Mouse (Mus musculus) bone marrow, adult 2 months (tissue): ENCODE measurements around the gene Rhot2. TPM values are rescaled to one million over a fixed set of nuclear protein-coding genes. Genes with fewer than 3 reads are reported as not detected.
"Not testable (repeated sequence)": the region's sequence is repeated elsewhere in the genome, so short reads cannot be mapped to it uniquely, and the experiment has no call there.

ENCODE experiments used
- H3K27ac ChIP-seq: fragments of 200-500 bp; 2 replicates; pipeline ENCODE4 v1.5.1; 2012; ENCODE audit warnings: low read depth, mild to moderate bottlenecking, control low read depth, inconsistent platforms, low read length; ENCODE audit not compliant: control insufficient read depth, poor library complexity, insufficient read depth
- H3K4me1 ChIP-seq: fragments of 200-500 bp; 2 replicates; pipeline ENCODE4 v1.6.1; 2011; ENCODE audit warnings: low read length; ENCODE audit not compliant: control insufficient read depth, insufficient read depth
- H3K4me3 ChIP-seq: fragments of 200-500 bp; replicated peaks from 2 replicates; pipeline ENCODE3; 2011; ENCODE audit warnings: mild to moderate bottlenecking, low read depth, low read length, control low read depth; ENCODE audit not compliant: control insufficient read depth
- CTCF ChIP-seq: fragments of 200-500 bp; IDR thresholded peaks from 2 replicates; pipeline ENCODE4 v1.5.1; 2011; ENCODE audit warnings: low read length, control low read depth; ENCODE audit not compliant: control insufficient read depth, insufficient read depth
- POLR2A ChIP-seq: fragments of 200-500 bp; IDR thresholded peaks from 2 replicates; pipeline ENCODE4 v1.6.1; 2011; ENCODE audit warnings: low read depth, mild to moderate bottlenecking, control low read depth, low read length, borderline replicate concordance; ENCODE audit not compliant: control insufficient read depth
- WGBS: fragments of 180-500 bp; shearing (Covaris S2); methylation state at CpG from one replicate; pipeline ENCODE4 v1.1.7; 2018; 5-methylcytosine and 5-hydroxymethylcytosine counted together
- polyA plus RNA-seq: library from polyadenylated mRNA; stranded (reverse); fragments of >200 nt; gene quantifications from 2 replicates; pipeline ENCODE4 v1.2.4, GENCODE M21; 2011; ENCODE audit warnings: low replicate concordance; ENCODE audit not compliant: missing spikeins, insufficient read depth, insufficient read length

The Rhot2 gene
- polyA plus RNA-seq, 1 experiment: 50.5 TPM

DNA sequence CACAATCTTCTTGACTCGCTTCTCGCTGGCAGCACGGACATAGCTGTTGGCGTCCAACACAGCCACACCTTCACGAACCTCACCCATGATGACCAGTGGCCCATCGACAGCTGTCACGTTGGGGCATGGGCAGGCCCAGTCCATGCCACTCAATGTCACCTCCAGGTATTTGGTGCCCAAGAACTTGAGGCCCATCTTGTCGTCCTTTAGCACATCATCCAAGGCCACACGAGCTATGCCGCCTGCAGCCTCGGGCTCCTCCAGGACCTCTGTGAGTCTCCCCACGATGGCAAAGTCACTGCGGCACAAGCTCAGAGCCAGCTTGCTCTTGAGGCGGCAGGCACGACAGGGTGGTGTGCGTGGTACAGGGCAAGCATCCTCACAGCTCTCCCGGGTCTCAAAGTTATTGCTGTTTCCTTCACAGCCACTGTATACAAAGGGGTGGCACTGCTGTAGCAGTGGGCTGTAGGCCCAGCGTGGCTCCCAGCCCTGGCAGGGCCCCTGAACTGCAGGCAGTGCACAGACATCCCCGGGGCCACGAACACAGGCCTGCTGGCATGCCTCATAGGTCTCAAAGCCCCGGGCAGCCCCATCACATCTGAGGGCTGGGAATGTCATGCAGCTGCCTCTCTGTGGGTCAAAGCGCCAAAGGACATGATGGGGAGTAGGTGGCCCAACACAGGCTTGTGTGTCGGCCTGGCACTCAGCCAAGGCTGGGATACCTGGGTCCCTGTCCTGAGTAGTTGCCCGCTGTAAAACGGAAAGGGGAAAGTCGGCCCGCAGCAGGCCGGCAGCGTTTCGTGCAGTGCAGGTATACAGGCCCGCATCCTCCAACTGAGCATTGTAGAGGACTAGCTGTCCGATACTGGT is 33.3 kb upstream of the Rhot2 start:
- TF ChIP-seq CTCF: no peak
- no peak for TF ChIP-seq POLR2A
- Histone ChIP-seq H3K4me3 (no peak overlapping the region), H3K4me1 (peaks cover 5% of the 10 kb centered on the region), H3K27ac (no peak overlapping the region)
- WGBS: 90% methylated on average over 32 of the region's 32 CpGs

DNA sequence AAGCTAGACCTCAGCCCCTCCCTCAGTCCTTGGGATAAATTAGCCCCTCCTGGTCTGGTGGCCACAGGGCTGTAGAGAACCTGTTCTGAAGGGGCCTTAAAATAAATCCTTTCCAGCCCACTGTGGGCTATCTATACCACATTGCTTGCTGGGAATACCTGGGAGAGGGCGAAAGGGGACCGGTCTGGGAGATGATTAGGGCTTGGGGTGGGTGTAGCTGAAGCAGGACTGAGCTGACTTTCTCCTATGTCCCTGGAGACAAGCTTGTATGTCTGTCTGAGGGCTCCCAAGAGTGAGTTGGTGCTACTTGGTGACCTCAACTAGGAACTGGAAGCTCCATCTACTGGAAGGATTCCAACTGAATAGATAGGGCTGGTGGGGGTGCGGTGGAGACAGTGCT is 32.4 kb upstream of the Rhot2 start:
- 79% methylated on average over 3 of the region's 3 CpGs for WGBS
- Histone ChIP-seq H3K4me3 (no peak overlapping the region), H3K27ac (no peak overlapping the region), H3K4me1 (peaks cover 5% of the 10 kb centered on the region)
- no peak for TF ChIP-seq CTCF
- no peak for TF ChIP-seq POLR2A

DNA sequence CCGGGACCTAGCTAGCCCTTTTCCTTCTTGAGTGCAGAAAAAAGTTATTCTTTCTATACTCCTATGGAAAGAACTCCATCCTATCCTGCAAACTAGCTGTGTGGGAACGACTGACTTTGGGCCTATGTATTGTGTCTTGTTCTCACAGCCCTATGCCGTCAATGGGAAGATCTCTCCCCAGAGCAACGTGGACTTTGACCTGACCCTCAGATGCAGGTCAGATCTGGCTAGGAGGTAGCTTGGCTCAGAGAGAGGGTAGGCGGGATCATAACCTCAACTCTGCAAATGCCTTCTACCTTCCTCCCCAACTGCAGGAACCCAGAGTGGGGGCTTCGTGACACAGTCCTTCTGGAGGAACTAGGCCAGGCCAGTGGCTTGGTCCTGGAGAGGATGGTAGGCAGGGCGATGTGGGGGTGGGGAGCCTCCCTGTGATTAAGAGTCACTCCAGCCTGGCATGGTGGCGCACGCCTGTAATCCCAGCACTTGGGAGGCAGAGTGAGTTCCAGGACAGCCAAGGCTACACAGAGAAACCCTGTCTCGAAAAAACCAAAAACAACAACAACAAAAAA is 31.8 kb upstream of the Rhot2 start:
- Histone ChIP-seq H3K4me1 (peaks cover 5% of the 10 kb centered on the region), H3K4me3 (peak overlapping the region; percentile 13), H3K27ac (no peak overlapping the region)
- WGBS: 70% methylated on average over 10 of the region's 10 CpGs
- TF ChIP-seq POLR2A (no peak), CTCF (no peak)

DNA sequence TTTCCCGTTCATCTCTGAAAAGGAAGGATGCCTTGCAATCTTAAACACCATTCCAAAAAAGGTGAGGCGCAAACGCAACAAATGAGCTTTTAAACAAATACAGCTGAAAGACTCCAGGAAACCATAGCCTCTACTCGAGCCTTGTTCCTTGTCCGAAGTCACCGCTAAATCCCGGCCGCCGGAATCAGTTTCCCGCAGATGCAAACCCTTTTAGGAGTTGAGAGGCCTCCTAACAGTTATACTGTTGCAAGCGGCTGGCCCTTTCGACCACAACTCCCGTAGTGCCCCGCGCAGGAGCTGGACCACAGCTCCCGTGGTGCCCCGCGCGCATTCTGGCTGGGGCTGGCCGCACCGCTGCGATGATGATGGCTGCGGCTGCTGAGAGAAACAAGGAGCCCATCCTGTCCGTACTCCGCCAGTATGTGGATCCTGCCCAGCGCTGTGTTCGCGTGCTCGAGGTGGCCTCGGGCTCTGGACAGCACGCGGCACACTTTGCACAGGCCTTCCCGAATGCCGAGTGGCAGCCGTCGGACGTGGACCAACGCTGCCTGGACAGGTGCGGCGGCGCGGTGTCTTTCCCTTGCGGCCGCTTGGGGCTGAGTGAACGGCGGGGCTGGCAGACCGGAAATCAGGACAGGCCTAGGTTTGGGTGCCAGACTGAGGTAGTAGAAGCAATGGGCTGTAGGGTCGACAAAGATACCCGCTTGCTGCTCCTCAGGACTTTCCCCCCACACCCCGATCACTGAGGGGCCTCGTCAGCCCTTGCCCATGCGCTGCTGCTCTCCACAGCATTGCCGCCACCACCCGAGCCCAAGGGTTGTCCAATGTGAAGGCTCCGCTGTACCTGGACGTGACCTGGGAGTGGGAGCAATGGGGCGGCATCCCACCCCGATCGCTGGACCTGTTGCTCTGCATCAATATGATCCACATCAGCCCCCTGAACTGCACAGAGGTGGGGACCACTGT is 30.8 kb upstream of the Rhot2 start:
- TF ChIP-seq POLR2A: peak; percentile 83; the same call in 1 of the 2 replicates
- TF ChIP-seq CTCF: 0 out of 2 replicates have a peak, but pooled peaks have one; percentile 0
- Histone ChIP-seq H3K27ac (peak overlapping the region; percentile 70), H3K4me1 (peaks cover 5% of the 10 kb centered on the region), H3K4me3 (peak overlapping the region; percentile 99)
- WGBS: under 1% methylated on average over 59 of the region's 59 CpGs

DNA sequence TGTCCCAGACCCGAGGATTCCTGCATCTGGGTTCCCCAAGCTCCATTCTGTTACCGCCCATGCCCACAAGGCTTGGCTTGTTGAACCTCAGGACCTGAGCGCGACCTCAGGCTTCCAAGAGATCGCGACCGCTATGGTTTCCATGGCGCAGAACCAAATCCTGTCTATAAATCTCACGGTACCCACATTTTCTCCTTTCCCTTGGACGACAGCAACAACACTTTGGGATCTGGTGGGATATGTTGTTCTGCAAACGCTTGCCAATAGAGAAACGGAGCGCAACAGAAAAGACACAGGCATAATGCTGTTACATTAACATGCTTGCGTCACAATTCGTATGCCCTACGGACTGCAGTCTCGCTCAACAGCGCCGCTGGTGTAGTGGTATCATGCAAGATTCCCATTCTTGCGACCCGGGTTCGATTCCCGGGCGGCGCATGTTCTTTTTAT is 30.1 kb upstream of the Rhot2 start, which contains the start of gene Mettl26:
Mettl26 (plus strand) TSS at position 354 of the 450 bp plus-strand sequence.
- TF ChIP-seq CTCF (peak; percentile 18; the same call in 1 of the 2 replicates), POLR2A (no peak)
- Histone ChIP-seq H3K4me1 (peaks cover 5% of the 10 kb centered on the region), H3K27ac (peak within 1 kb of the TSS; percentile 70), H3K4me3 (peak within 1 kb of the TSS; percentile 99)
- under 1% methylated on average over 25 of the region's 25 CpGs for WGBS

DNA sequence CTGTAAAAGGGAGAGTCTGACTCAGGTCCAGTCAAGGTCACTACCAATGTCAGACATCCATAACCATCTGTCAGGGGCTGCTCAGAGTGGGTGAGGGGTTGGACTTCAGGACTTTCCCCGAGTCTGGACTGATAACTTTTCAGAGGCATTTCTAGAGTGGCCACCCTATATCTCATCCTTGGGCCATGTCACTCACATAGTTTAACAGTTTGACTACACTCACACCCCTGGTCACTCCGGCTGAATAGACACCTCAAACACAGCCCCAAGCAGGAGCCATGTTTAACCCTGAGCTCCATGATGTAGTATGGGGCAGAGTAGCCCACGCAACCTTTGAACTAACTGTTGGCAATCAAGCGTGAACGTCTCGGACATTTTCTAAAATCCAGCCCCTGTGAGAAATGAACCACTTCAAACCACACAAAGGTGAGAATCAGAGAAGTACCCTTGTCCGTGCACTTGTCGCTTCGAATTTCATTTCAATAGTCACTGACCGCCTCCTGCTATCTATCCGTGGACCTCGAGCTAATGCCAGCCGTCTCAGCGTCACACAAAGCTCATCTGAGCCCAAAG is 29.6 kb upstream of the Rhot2 start:
- Histone ChIP-seq H3K4me1 (peaks cover 5% of the 10 kb centered on the region), H3K4me3 (peak overlapping the region; percentile 99), H3K27ac (peak overlapping the region; percentile 46)
- 9% methylated on average over 14 of the region's 14 CpGs for WGBS
- TF ChIP-seq POLR2A: no peak

DNA sequence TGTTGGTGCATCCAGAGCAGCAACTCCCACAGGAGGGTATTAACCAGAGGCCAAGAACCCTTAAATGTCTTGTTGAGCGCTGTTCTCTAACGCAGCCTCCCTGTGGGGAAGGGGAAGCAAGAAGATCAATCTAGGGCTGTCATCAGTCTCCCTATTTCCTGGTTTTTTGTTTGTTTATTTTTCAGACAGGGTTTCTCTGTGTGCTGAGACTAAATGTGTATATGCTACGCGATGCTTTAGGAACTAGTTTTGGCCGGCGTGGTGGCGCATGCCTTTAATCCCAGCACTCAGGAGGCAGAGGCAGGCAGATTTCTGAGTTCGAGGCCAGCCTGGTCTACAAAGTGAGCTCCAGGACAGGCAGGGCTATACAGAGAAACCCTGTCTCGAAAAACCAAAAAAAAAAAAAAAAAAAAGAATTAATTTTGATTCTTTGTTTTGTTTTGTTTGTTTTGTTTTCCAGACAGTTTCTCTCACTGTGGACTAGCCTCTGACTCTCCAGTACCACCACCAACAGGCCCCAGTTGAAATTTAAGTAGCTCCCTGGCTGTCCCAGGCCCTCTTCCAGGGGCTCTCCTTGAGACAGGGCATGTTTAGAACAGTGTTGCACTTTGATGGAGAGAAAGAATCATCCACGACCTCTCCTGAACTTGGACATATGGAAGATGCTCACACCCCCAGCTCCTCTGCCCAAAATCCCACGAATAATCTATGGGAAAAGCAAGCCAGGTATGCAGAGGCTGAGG is 28.9 kb upstream of the Rhot2 start:
- TF ChIP-seq CTCF (no peak), POLR2A (no peak)
- Histone ChIP-seq H3K27ac (no peak overlapping the region), H3K4me1 (peaks cover 6% of the 10 kb centered on the region), H3K4me3 (no peak overlapping the region)
- WGBS: 73% methylated on average over 11 of the region's 11 CpGs

DNA sequence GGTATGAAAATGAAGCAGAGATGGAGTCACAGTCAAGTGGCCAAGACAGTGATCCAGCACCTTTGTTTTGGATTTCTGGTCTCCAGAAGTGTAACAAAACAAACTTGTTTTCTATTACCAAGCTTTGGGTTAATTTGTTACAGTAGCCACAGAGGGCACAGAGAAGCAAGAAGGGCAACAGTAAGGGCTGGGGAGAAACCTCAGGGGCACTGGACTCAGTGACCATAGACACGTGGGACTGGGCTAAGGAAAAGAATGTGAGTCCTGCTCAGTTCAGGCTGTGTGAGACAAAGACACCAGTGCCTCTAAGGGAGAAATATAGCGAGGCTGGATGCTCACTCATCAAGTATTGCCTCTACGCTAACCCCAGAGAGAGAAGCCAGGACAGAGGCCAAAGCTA is 28.0 kb upstream of the Rhot2 start:
- peaks cover 6% of the 10 kb centered on the region for H3K4me1 ChIP-seq
- H3K4me3 ChIP-seq: no peak overlapping the region
- 80% methylated on average over 3 of the region's 3 CpGs for WGBS
- H3K27ac ChIP-seq: no peak overlapping the region
- TF ChIP-seq CTCF (no peak), POLR2A (no peak)

DNA sequence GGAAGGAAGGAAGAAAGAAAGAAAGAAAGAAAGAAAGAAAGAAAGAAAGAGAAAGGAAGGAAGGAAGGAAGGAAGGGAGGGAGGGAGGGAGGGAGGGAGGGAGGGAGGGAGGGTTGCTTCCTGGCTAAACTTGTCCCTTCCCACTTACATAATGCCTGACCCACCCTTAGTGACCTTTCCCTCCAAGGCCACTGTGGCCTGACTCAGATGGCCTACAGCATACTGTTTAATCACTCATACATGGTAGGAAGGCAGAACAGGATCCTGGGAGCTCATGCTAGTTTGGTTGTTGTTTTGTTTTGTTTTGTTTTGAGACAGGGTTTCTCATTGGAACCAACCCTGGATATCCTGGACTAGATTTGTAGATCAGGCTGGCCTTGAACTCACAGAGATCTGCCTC is 26.9 kb upstream of the Rhot2 start:
- H3K27ac ChIP-seq, H3K4me1 ChIP-seq, H3K4me3 ChIP-seq: not testable (repeated sequence)
